14 mouse cellular contexts compared by ENCODE assay signal in genomic region chr1:72946235-72946634, GRCm38 (mm10).
DNase-seq lines count a peak whose midpoint lies in the region; ATAC-seq and TF ChIP-seq lines count a peak whose summit lies in the region.
"Had no signal": no experiment of that assay in that cellular context is flagged by ENCODE, and none has a peak within 500 bp of the region (broad histone marks: within the 10 kb centered on the region; RNA-seq: fewer than 3 reads in every experiment).

No protein-coding gene starts in this region.

- peak overlapping the region; percentile 13; the same call in 1 of the 2 replicates for H3K27ac ChIP-seq in hindbrain, embryonic 10.5 days
- no peak overlapping the region for H3K27ac ChIP-seq in hindbrain, embryonic 13.5 days
- peak overlapping the region; percentile 84 for H3K27ac ChIP-seq in lung, embryonic 16.5 days (ENCODE audit: low read length)
- H3K27ac ChIP-seq in lung, postnatal 0 days (ENCODE audit: low read length), result no peak overlapping the region
- H3K27ac ChIP-seq in embryonic facial prominence, embryonic 10.5 days (replicated peaks), result peak overlapping the region; percentile 80; the same call in 1 of the 2 replicates
- H3K27ac ChIP-seq: forebrain, embryonic 13.5 days had no signal

- no peak overlapping the region; the same call in 1 of the 2 replicates for H3K9ac ChIP-seq in hindbrain, embryonic 13.5 days
- H3K9ac ChIP-seq in lung, embryonic 16.5 days (ENCODE audit: low read length), result peak overlapping the region; percentile 23; the same call in 1 of the 2 replicates
- no peak overlapping the region for H3K9ac ChIP-seq in lung, postnatal 0 days (replicated peaks; ENCODE audit: low read depth)
- H3K9ac ChIP-seq: forebrain, embryonic 13.5 days had no signal

- H3K9me3 ChIP-seq in hindbrain, embryonic 10.5 days, result no peaks in the 10 kb centered on the region
- H3K9me3 ChIP-seq in hindbrain, embryonic 13.5 days, result no peaks in the 10 kb centered on the region
- no peaks in the 10 kb centered on the region for H3K9me3 ChIP-seq in lung, embryonic 16.5 days (ENCODE audit: control insufficient read depth, low read length)
- no peaks in the 10 kb centered on the region for H3K9me3 ChIP-seq in lung, postnatal 0 days (ENCODE audit: low read length)
- H3K9me3 ChIP-seq in embryonic facial prominence, embryonic 10.5 days, result no peaks in the 10 kb centered on the region
- H3K9me3 ChIP-seq: forebrain, embryonic 13.5 days had no signal

- ATAC-seq in hindbrain, embryonic 13.5 days (ENCODE audit: low FRiP score), result no peak
- peak; percentile 31; the same call in 1 of the 2 replicates for ATAC-seq in lung, embryonic 16.5 days (ENCODE audit: low read depth)
- no peak for ATAC-seq in lung, postnatal 0 days
- ATAC-seq: CD4-positive, CD25-positive, alpha-beta regulatory T cell, adult 4 months; forebrain, embryonic 13.5 days; hindbrain, embryonic 16.5 days had no signal

- H3ac ChIP-seq in myocyte (ENCODE audit: control insufficient read depth, insufficient read length), result no peak overlapping the region

- peaks cover 27% of the 10 kb centered on the region for H3K4me1 ChIP-seq in hindbrain, embryonic 10.5 days (replicated peaks)
- peaks cover 14% of the 10 kb centered on the region for H3K4me1 ChIP-seq in hindbrain, embryonic 13.5 days (replicated peaks)
- peaks cover 31% of the 10 kb centered on the region for H3K4me1 ChIP-seq in lung, embryonic 16.5 days (replicated peaks; ENCODE audit: control insufficient read depth, insufficient read depth, low read length)
- H3K4me1 ChIP-seq in lung, postnatal 0 days (ENCODE audit: insufficient read depth, low read depth, low read length), result no peaks in the 10 kb centered on the region
- H3K4me1 ChIP-seq in embryonic facial prominence, embryonic 10.5 days, result peaks cover 35% of the 10 kb centered on the region

- H3K4me3 ChIP-seq in hindbrain, embryonic 10.5 days, result no peak overlapping the region
- H3K4me3 ChIP-seq in hindbrain, embryonic 13.5 days, result no peak overlapping the region
- H3K4me3 ChIP-seq in lung, embryonic 16.5 days (ENCODE audit: low read length), result no peak overlapping the region
- no peak overlapping the region for H3K4me3 ChIP-seq in lung, postnatal 0 days (ENCODE audit: low read depth, low read length)
- H3K4me3 ChIP-seq in embryonic facial prominence, embryonic 10.5 days, result no peak overlapping the region
- no peak overlapping the region for H3K4me3 ChIP-seq in myocyte
- H3K4me3 ChIP-seq: forebrain, embryonic 13.5 days had no signal

- H3K4me2 ChIP-seq in hindbrain, embryonic 13.5 days, result no peak overlapping the region
- H3K4me2 ChIP-seq in lung, embryonic 16.5 days (ENCODE audit: low read depth, low read length), result 0 out of 2 replicates have a peak overlapping the region, but pooled peaks have one; percentile 21
- H3K4me2 ChIP-seq in lung, postnatal 0 days (replicated peaks; ENCODE audit: low read depth, low read length), result no peak overlapping the region
- peak overlapping the region; percentile 42 for H3K4me2 ChIP-seq in myocyte (ENCODE audit: low read depth)

- no peak for TF ChIP-seq POLR2A in myocyte (IDR thresholded peaks at IDR 0.05; ENCODE audit: insufficient read length, low read depth)

- TF ChIP-seq CTCF in lung, postnatal 0 days (IDR thresholded peaks at IDR 0.05), result no peak

- no peaks in the 10 kb centered on the region for H3K79me2 ChIP-seq in myocyte (ENCODE audit: control insufficient read depth, insufficient read depth)

- H3K36me3 ChIP-seq in hindbrain, embryonic 10.5 days, result no peaks in the 10 kb centered on the region
- no peaks in the 10 kb centered on the region for H3K36me3 ChIP-seq in hindbrain, embryonic 13.5 days
- no peaks in the 10 kb centered on the region for H3K36me3 ChIP-seq in lung, embryonic 16.5 days (ENCODE audit: control insufficient read depth, insufficient read depth, low read length)
- no peaks in the 10 kb centered on the region for H3K36me3 ChIP-seq in lung, postnatal 0 days (ENCODE audit: insufficient read depth, low read length)
- H3K36me3 ChIP-seq in embryonic facial prominence, embryonic 10.5 days (replicated peaks), result no peaks in the 10 kb centered on the region
- H3K36me3 ChIP-seq in myocyte (ENCODE audit: control insufficient read depth, insufficient read depth), result no peaks in the 10 kb centered on the region

- H3K27me3 ChIP-seq in hindbrain, embryonic 10.5 days (ENCODE audit: insufficient read depth, poor library complexity, severe bottlenecking), result peaks cover 8% of the 10 kb centered on the region; the same call in 1 of the 2 replicates
- peaks cover 6% of the 10 kb centered on the region; the same call in 1 of the 2 replicates for H3K27me3 ChIP-seq in hindbrain, embryonic 13.5 days
- H3K27me3 ChIP-seq in lung, embryonic 16.5 days (ENCODE audit: control insufficient read depth, insufficient read depth, low read depth, low read length), result no peaks in the 10 kb centered on the region
- H3K27me3 ChIP-seq in lung, postnatal 0 days (replicated peaks; ENCODE audit: insufficient read depth, low read length), result no peaks in the 10 kb centered on the region
- 0 out of 2 replicates have a peak, but pooled peaks cover under 1% of the 10 kb centered on the region for H3K27me3 ChIP-seq in embryonic facial prominence, embryonic 10.5 days (replicated peaks; ENCODE audit: low read depth, poor library complexity, severe bottlenecking)
- H3K27me3 ChIP-seq in myocyte (ENCODE audit: control insufficient read depth, insufficient read depth, insufficient read length), result no peaks in the 10 kb centered on the region

- TF ChIP-seq EP300 in lung, postnatal 0 days (IDR thresholded peaks at IDR 0.05), result no peak

- peak; percentile 64 for DNase-seq in hindbrain, embryonic 10.5 days (ENCODE audit: low spot score)
- no peak for DNase-seq in lung, postnatal 0 days (ENCODE audit: low spot score)
- peak; percentile 46 for DNase-seq in embryonic facial prominence, embryonic 10.5 days (ENCODE audit: low spot score)
- no peak for DNase-seq in frontal cortex, postnatal 14 days (ENCODE audit: low spot score in 2 of 2)
- DNase-seq: cerebellum, postnatal 25 days; gastrocnemius, postnatal 10 days; lung, adult 18-20 months; thymus, postnatal 25 days had no signal

- 15% methylated on average over 4 of the region's 4 CpGs for WGBS in hindbrain, embryonic 10.5 days
- 23% methylated on average over 4 of the region's 4 CpGs for WGBS in hindbrain, embryonic 13.5 days
- WGBS in lung, embryonic 16.5 days, result 16% methylated on average over 4 of the region's 4 CpGs
- 14% methylated on average over 4 of the region's 4 CpGs for WGBS in lung, postnatal 0 days
- WGBS in embryonic facial prominence, embryonic 10.5 days, result 18% methylated on average over 4 of the region's 4 CpGs

TF ChIP-seq in myocyte, 11 proteins besides CTCF, POLR2A, EP300 and RAD21:
- TF ChIP-seq REST (IDR thresholded peaks at IDR 0.05; ENCODE audit: insufficient read depth, insufficient read length) (no peak), MYOD1 (IDR thresholded peaks at IDR 0.05; ENCODE audit: control insufficient read depth in 1 of 3, insufficient read length in 2 of 3, low read depth in 2 of 3) (no peak), TCF3 (IDR thresholded peaks at IDR 0.05; ENCODE audit: insufficient read length, low read depth) (no peak)

Comparison
In these comparisons a context has a peak if more than half of its experiments do, and no peak if none do; other contexts are left out.
1. H3K27ac ChIP-seq: peak in hindbrain, embryonic 10.5 days (single experiment), lung, embryonic 16.5 days (single experiment) and embryonic facial prominence, embryonic 10.5 days (single experiment); none in hindbrain, embryonic 13.5 days (single experiment) and lung, postnatal 0 days (single experiment).
2. H3K4me2 ChIP-seq: peak in lung, embryonic 16.5 days (single experiment) and myocyte (single experiment); none in hindbrain, embryonic 13.5 days (single experiment) and lung, postnatal 0 days (single experiment).
3. DNase-seq: peak in hindbrain, embryonic 10.5 days (single experiment) and embryonic facial prominence, embryonic 10.5 days (single experiment); none in lung, postnatal 0 days (single experiment) and frontal cortex, postnatal 14 days (0 of 2).